Mouse (Mus musculus) megakaryocyte, embryonic 14.5 days (primary cell): ENCODE data around the gene Ntrk3. TPM values are rescaled to one million over a fixed set of nuclear protein-coding genes. Genes with fewer than 3 reads are reported as not detected.

Experiments
- H3K27me3 ChIP-seq: replicated peaks from 2 replicates; pipeline ENCODE3; 2012; ENCODE audit warnings: inconsistent platforms
- H3K36me3 ChIP-seq: replicated peaks from 2 replicates; pipeline ENCODE3; 2012; ENCODE audit warnings: low read length, inconsistent platforms, mixed read lengths
- H3K4me1 ChIP-seq: 2 replicates; pipeline ENCODE4 v1.6.1; 2012; ENCODE audit warnings: inconsistent platforms
- H3K4me3 ChIP-seq: replicated peaks from 2 replicates; pipeline ENCODE3; 2012; ENCODE audit warnings: moderate library complexity, mild to moderate bottlenecking, inconsistent platforms
- H3K9me3 ChIP-seq: 2 replicates; pipeline ENCODE4 v1.6.1; 2012; ENCODE audit warnings: inconsistent platforms
- FLI1 ChIP-seq: IDR thresholded peaks from 2 replicates; pipeline ENCODE4 v1.6.1; 2012; ENCODE audit warnings: low read length, inconsistent platforms, mixed read lengths
- GATA1 ChIP-seq: IDR thresholded peaks from 3 replicates; pipeline ENCODE4 v1.6.1; 2012; ENCODE audit warnings: mixed read lengths, low read length, inconsistent platforms, borderline replicate concordance
- polyA plus RNA-seq: library from polyadenylated mRNA; stranded (reverse); fragments of >175 nt; gene quantifications from 2 replicates; pipeline ENCODE4 v1.2.3, GENCODE M21; 2012; ENCODE audit warnings: low replicate concordance; ENCODE audit not compliant: insufficient read depth

The Ntrk3 gene
- polyA plus RNA-seq, 1 experiment, result not detected

DNA sequence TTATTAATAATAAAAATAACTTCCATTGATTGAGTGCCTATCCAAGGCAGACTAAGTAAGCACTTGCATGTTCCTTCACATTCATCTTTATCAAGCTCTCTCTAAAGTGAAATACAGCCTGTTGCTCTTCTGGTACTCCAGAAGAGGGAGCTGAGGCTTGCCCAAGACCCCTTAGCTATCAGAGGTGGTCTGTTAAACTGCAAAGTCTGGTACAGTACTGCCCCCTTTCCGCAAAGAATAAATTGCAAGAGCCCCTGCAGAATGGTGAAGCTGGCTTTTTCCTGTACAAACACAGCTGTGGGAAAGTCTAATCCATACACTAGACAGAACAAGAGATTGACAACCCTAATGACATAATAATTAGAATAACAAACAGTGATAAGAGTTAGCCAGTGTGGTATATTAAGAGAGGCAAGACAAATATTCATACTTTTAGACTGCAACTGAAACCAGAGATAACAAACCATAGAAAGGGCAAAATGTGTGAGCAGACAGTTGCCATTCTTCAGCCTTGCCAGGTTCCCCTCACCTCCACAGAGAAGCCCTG, 470.3 kb downstream of the Ntrk3 start:
- H3K4me3 ChIP-seq, result no peak overlapping the region
- H3K9me3 ChIP-seq, result peaks cover 18% of the 10 kb centered on the region
- H3K4me1 ChIP-seq, result no peaks in the 10 kb centered on the region
- no peaks in the 10 kb centered on the region for H3K36me3 ChIP-seq
- TF ChIP-seq FLI1 (no peak), GATA1 (no peak)
- H3K27me3 ChIP-seq, result no peaks in the 10 kb centered on the region

DNA sequence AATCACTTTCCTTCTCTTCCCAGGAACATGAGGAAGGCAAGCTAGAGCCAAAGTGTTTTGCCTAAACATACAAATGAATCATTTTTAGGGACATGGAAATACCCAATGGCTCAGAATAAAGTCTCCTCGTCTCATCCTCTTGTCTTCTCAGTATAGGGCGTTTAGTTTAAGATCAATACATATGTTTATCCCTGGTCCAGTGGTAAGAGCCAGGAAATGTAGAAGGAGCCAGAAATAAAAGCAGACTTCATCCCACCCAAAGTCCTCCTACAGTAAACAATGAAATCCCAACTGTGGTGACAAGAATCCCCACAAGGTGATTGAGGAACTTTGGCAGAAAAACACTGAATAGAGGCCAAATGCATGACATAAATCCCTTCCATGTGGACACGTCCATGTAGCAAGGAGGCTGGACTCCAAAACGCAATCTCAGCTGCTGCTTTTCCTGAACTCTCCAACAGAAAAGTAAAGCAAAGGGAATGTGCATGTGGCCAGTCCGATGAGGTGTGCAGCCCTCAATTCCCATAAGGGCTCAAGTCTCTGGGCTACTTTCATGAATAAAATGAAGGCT, 473.3 kb downstream of the Ntrk3 start:
- H3K4me3 ChIP-seq, result no peak overlapping the region
- no peaks in the 10 kb centered on the region for H3K4me1 ChIP-seq
- H3K27me3 ChIP-seq, result no peaks in the 10 kb centered on the region
- TF ChIP-seq FLI1 (no peak), GATA1 (no peak)
- peaks cover 15% of the 10 kb centered on the region; the same call in 1 of the 2 replicates for H3K9me3 ChIP-seq
- H3K36me3 ChIP-seq, result no peaks in the 10 kb centered on the region

DNA sequence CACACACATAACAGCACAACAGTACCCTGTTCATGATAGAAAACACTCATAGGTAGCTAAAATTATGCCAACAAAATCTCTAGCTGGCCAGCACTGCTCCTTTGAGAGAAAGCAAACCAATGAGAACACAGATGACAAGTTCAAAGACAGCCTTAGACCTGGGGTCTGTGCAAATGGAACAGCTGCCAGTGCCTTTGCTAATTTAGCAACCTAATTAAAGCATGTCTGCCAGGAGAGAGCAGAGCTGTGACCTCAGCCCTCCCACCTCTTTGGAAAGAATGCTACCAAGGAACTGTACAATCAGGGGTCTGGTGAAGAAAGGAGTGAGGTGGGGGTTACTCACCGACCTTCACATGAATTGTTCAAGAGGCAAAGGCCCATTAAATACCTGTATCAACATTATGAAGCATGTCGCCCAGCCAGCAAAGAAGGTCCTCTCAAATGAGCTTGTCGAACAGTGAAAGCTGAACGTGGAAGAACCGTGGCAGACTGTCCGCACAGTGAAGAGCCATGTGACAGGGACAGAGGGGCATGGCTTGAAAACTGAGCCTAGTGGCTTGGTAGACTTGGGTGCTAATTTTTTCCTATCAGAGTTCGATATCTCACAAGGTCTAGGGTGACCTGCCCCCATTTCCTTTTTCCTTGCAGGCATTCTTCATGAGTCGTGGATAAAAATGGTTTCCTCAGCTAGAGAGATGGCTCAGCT, 476.2 kb downstream of the Ntrk3 start:
- H3K4me3 ChIP-seq, result no peak overlapping the region
- H3K9me3 ChIP-seq, result peaks cover 15% of the 10 kb centered on the region; the same call in 1 of the 2 replicates
- TF ChIP-seq GATA1, result no peak
- no peaks in the 10 kb centered on the region for H3K27me3 ChIP-seq
- no peaks in the 10 kb centered on the region for H3K4me1 ChIP-seq
- no peaks in the 10 kb centered on the region for H3K36me3 ChIP-seq

DNA sequence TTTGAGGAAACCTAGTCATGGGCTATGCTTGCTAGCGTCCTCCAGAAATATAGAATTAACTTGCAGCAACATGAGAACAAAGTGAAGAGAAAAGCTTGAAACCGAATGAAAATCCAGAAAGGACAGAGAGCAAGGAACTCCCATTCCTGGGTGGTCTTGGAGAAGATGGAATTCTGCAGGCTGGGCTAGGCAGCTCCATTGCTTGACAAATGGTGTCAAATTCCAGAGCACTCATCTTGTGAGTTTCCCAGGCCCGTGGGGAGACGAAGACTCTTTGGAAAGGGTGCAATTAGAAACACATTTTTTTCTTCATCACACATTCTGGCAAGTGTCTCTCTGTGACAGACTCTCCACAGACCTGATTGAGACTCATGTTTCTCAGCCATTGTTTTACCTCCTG, 479.7 kb downstream of the Ntrk3 start:
- TF ChIP-seq FLI1, result no peak
- no peak for TF ChIP-seq GATA1
- Histone ChIP-seq H3K4me3 (no peak overlapping the region), H3K4me1 (no peaks in the 10 kb centered on the region), H3K36me3 (no peaks in the 10 kb centered on the region), H3K27me3 (no peaks in the 10 kb centered on the region), H3K9me3 (peaks cover 10% of the 10 kb centered on the region; the same call in 1 of the 2 replicates)

DNA sequence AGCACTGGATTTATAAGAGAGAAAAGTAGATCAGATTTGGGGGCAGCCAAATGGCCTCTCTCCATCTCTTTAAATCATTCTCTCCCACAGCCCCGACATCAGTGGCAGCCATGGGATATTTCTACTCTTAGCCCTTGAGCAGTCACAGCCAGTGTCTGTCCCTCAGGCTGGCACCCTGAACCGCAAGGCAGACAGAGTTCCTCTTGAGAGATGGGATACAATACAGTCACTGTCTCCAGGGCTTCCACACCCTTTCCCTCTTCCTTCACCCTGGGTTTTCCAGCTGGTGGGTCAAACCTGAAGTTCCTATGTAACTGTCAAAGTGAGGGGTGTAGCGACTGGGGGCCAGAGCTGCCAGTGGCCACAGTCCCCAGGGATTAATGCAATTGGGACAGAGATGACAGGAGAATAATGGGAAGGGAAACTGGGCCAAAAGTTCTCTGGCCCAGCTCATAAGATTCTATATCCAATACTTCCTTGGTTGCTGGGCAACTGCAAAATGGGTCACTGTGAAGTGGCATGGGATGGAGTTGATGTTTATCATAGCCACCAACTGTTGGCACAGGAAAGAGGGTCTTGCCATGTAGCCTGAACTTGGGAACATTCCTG, 483.9 kb downstream of the Ntrk3 start:
- Histone ChIP-seq H3K4me1 (no peaks in the 10 kb centered on the region), H3K4me3 (no peak overlapping the region), H3K9me3 (peaks cover under 1% of the 10 kb centered on the region; the same call in 1 of the 2 replicates), H3K27me3 (no peaks in the 10 kb centered on the region), H3K36me3 (no peaks in the 10 kb centered on the region)
- TF ChIP-seq GATA1 (no peak), FLI1 (no peak)

DNA sequence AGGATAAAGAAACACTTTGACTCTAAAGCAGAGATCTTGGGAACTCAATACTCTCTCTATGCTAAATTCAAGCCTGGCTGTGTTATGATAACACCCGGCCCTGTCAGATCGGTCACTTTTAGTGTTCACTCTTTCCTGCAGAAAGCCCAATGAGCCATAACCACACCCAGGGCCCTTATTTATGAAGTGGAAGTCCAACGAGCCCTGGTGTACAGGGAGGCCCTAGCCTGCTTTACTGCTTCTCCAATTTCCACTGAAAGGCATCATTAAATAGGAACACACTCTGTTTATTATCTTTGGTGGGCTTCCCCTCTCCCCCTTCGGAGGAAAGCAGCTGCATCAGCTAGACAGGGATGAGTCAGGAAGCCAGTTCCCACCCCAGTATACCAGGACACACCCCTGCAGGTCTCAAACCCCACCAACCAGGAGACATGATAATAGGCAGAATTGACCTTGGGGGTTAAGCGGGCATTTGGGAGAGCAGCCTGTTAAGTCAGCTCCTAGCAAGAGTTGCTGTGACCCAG, 489.6 kb downstream of the Ntrk3 start:
- no peaks in the 10 kb centered on the region for H3K4me1 ChIP-seq
- H3K4me3 ChIP-seq, result no peak overlapping the region
- H3K36me3 ChIP-seq, result no peaks in the 10 kb centered on the region
- no peaks in the 10 kb centered on the region for H3K27me3 ChIP-seq
- peaks cover 11% of the 10 kb centered on the region for H3K9me3 ChIP-seq
- no peak for TF ChIP-seq FLI1
- no peak for TF ChIP-seq GATA1

DNA sequence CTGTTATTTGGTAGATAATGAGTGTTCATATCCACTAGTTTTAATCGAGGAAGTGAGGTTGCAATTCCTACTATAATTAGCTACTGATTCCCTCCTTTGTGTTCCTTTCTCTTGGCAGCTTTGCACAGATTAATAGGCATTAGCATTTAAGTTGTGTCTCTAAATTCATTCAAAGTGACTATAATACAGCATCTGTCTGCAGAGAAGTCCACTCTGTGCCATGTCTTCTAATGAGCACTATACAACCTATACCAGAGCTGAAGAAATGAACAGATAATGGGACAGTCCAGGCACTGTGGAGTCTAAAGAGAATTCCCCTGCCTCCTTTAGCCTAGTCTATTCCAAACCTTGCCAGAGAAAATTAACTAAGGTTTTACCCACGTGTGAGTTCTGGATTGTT, 498.8 kb downstream of the Ntrk3 start:
- no peaks in the 10 kb centered on the region for H3K36me3 ChIP-seq
- H3K4me1 ChIP-seq, result no peaks in the 10 kb centered on the region
- H3K27me3 ChIP-seq, result no peaks in the 10 kb centered on the region
- H3K9me3 ChIP-seq, result no peaks in the 10 kb centered on the region
- no peak for TF ChIP-seq FLI1
- TF ChIP-seq GATA1, result no peak
- no peak overlapping the region for H3K4me3 ChIP-seq

DNA sequence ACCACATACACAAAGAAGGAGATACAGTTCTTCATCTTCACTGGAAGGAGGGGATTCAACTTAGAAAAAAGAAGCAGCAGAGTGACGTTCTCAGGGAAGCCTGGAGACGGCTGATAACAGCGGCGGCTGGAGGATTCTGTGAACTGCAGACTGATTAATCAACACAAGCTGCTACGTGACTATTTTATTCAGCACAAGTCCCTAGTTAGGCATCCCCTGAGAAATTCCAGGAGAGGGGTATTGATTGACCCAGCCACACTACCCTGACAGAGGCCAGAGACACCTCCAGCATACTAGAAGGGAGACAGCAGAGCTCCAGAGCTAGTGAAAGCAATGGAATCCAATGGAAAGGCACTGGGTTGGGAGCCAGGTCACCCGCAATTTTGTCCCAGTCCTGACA, 516.1 kb downstream of the Ntrk3 start:
- H3K27me3 ChIP-seq, result no peaks in the 10 kb centered on the region
- H3K4me3 ChIP-seq, result no peak overlapping the region
- H3K4me1 ChIP-seq, result no peaks in the 10 kb centered on the region
- H3K36me3 ChIP-seq, result no peaks in the 10 kb centered on the region
- TF ChIP-seq GATA1, result no peak
- TF ChIP-seq FLI1, result no peak
- peaks cover 17% of the 10 kb centered on the region for H3K9me3 ChIP-seq

DNA sequence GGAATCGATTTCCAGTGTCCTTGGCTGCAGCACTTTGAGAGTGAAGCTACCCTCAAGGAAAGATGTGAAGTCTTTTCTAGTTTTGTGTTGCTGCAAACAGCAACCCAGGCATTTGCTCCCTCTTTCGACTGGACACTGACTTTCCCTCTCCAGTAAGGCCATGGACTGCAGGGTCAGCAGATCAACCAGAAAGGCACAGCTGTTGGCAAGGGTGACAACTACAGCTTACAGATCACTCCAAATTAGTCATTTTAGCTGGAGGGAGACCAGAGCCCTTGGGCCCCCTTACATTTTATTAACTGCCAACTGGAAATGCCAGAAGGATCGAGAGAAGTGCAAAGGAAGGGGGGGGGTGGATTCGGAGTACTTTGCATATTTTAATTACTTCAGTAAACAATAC, 516.9 kb downstream of the Ntrk3 start:
- H3K9me3 ChIP-seq, result peaks cover 17% of the 10 kb centered on the region
- H3K4me3 ChIP-seq, result no peak overlapping the region
- TF ChIP-seq GATA1, result no peak
- TF ChIP-seq FLI1, result no peak
- H3K27me3 ChIP-seq, result no peaks in the 10 kb centered on the region
- H3K36me3 ChIP-seq, result no peaks in the 10 kb centered on the region
- H3K4me1 ChIP-seq, result no peaks in the 10 kb centered on the region

DNA sequence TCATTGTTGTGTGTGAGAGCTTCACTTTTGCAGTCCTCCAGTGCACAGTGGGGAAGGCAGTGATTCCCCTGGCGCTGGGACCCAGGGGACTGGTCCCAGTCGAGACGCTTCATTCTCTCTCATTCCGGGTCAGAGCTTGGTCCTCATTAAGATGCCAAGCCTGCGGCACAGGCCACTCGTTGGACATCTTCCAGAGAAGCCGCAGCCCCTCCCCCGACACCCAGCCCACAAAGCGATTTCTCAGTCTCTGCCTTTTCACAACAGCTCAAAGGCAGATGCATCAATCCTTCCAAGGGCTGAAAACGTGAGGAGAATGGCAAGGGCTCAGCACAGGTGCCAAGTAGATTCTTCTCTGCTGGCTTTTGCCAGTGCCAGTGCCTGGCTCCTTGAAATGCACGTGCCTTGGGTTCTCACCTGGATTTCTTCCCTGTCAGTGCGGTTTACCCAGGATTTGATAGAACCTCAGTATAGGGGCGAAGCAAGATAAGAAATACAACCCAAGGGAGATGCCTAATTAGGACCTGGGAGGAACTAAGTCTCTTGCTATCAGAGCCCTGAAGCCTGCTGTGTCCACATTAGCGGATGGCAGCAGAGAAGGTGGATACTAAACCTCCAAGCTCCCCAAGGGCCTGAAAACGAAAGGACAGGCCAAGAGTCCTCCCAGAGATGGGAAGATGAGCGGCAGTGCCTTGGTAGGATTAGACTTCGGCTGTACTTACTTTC, 546.7 kb downstream of the Ntrk3 start:
- Histone ChIP-seq H3K4me1 (no peaks in the 10 kb centered on the region), H3K4me3 (no peak overlapping the region), H3K36me3 (no peaks in the 10 kb centered on the region), H3K27me3 (no peaks in the 10 kb centered on the region), H3K9me3 (0 out of 2 replicates have a peak, but pooled peaks cover 18% of the 10 kb centered on the region)
- no peak for TF ChIP-seq GATA1
- TF ChIP-seq FLI1, result no peak
